Comparison of ENCODE assay signal across 8 mouse cellular contexts in the genomic region with DNA sequence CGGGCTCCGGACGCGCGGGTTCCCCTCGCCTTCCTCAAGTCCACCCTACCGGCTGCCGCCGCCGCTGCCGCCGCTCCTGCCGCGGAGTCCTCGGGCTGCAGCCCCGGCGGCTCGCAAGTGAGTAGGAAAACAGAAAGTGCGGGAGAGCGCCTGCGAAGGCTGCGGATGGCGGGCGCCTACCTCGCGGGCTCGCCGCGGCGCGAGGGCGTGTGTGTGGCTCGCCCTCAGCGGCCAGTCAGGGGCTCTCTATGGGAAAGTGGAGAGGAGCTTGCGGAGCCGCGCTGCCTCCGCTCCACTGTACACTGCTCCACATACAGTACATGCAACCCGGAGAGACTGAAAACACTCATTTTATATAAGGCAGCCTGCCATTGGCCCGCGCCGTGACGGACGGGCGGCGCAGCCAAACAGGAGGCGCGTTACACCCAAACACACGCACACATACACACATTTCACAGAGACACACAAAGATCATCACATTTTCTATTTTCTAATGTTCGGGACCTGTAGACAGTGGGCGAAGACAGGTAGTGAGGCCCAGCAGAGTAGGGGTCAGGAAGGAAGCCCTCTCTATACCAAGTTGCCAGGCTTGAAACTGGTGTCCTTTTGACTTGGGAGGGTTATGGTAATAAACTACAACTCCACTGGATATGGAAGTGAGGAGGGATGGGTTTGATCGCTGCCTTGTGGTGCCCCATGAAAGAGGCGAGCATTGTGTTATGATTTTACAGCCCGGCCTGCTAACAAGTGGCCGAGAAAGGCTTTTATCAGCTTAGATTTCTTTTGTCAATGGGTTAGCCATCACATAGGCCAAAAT. TPM values are rescaled to one million over a fixed set of nuclear protein-coding genes. Genes with fewer than 3 reads are reported as not detected.
DNase-seq lines count a peak whose midpoint lies in the region; ATAC-seq lines count a peak whose summit lies in the region.

Gene Bbx, minus strand, starts transcription at position 329 of the 817 bp plus-strand sequence.

- peak within 1 kb of the TSS; percentile 95 for H3K4me2 ChIP-seq in hindbrain, embryonic 15.5 days

- H3K36me3 ChIP-seq in hindbrain, embryonic 15.5 days = no peaks in the 10 kb centered on the region

- H3K27ac ChIP-seq in hindbrain, embryonic 15.5 days (replicated peaks) = peak within 1 kb of the TSS; percentile 93

- H3K9me3 ChIP-seq in hindbrain, embryonic 15.5 days = no peaks in the 10 kb centered on the region

- H3K4me1 ChIP-seq in hindbrain, embryonic 15.5 days (replicated peaks) = peaks cover 14% of the 10 kb centered on the region

- WGBS in hindbrain, embryonic 15.5 days = under 1% methylated on average over 50 of the region's 55 CpGs

- ATAC-seq in hindbrain, embryonic 15.5 days (ENCODE audit: low FRiP score, low read depth) = peak; percentile 98

- peak within 1 kb of the TSS; percentile 89 for H3K4me3 ChIP-seq in hindbrain, embryonic 15.5 days

- peak; percentile 93 for DNase-seq in T-cell, adult 2 months (ENCODE audit: low spot score)
- peak; percentile 97 to 100 for DNase-seq in cerebellum, postnatal 36 days
- peak; percentile 98 to 100 for DNase-seq in frontal cortex, postnatal 36 days (ENCODE audit: low spot score in 2 of 2)
- peak; percentile 99 for DNase-seq in left cerebral cortex, adult 11 months (ENCODE audit: low spot score)
- DNase-seq in lung, postnatal 4 days = peak; percentile 97 to 98
- DNase-seq in retina, postnatal 7 days (ENCODE audit: low read depth, low spot score) = peak; percentile 89
- peak; percentile 94 for DNase-seq in urinary bladder, adult 2 months (ENCODE audit: low spot score)

- no peaks in the 10 kb centered on the region for H3K27me3 ChIP-seq in hindbrain, embryonic 15.5 days

- H3K9ac ChIP-seq in hindbrain, embryonic 15.5 days = peak within 1 kb of the TSS; percentile 85

RNA-seq across cellular contexts. Expression of gene Bbx, which starts in this region (rescaled TPM):
- 20.4 and 21.9 TPM in 2 replicates for polyA plus RNA-seq in hindbrain, embryonic 15.5 days (2015; fragmentation: Nextera tagmentation; extraction: Ambion mirVana)
- polyA plus RNA-seq in urinary bladder, adult 2 months (2012; rRNA removed) = 16.9 and 19.3 TPM in 2 replicates

Comparison
In these comparisons a context has a peak if more than half of its experiments do, and no peak if none do; other contexts are left out.
1. Peak in every context shown above with its lines: DNase-seq, ATAC-seq, H3K4me3 ChIP-seq and H3K27ac ChIP-seq.